Mouse (Mus musculus) forebrain, embryonic 13.5 days (tissue): ENCODE results near the gene Atp6v1g2. TPM values are rescaled to one million over a fixed set of nuclear protein-coding genes. Genes with fewer than 3 reads are reported as not detected.

Experiments used
- ATAC-seq: fragments of 200-750 bp; cut with Nextera tagmentation; 2 replicates; pipeline ENCODE4 v1.8.0; 2017
- H3K27ac ChIP-seq: fragments of 300-500 bp; sonication (generic); 2 replicates; pipeline ENCODE4 v1.5.1; 2015; ENCODE audit warnings: inconsistent platforms, mild to moderate bottlenecking, moderate library complexity
- H3K27me3 ChIP-seq: fragments of 300-500 bp; sonication (generic); 2 replicates; pipeline ENCODE4 v1.6.1; 2015; ENCODE audit warnings: mild to moderate bottlenecking, inconsistent platforms
- H3K36me3 ChIP-seq: fragments of 300-500 bp; sonication (generic); 2 replicates; pipeline ENCODE4 v1.6.1; 2015; ENCODE audit warnings: mild to moderate bottlenecking, inconsistent platforms; ENCODE audit not compliant: poor library complexity, severe bottlenecking
- H3K4me1 ChIP-seq: fragments of 300-500 bp; sonication (generic); 2 replicates; pipeline ENCODE4 v1.6.1; 2015; ENCODE audit warnings: inconsistent platforms
- H3K4me2 ChIP-seq: fragments of 300-500 bp; sonication (generic); 2 replicates; pipeline ENCODE4 v1.6.1; 2015; ENCODE audit warnings: inconsistent platforms, mild to moderate bottlenecking, moderate library complexity
- H3K4me3 ChIP-seq: fragments of 300-500 bp; sonication (generic); 2 replicates; pipeline ENCODE4 v1.5.1; 2015; ENCODE audit warnings: mild to moderate bottlenecking, inconsistent platforms
- H3K9ac ChIP-seq: fragments of 300-500 bp; sonication (generic); 2 replicates; pipeline ENCODE4 v1.6.1; 2015; ENCODE audit warnings: mild to moderate bottlenecking, inconsistent platforms
- H3K9me3 ChIP-seq: fragments of 300-500 bp; sonication (generic); replicated peaks from 2 replicates; pipeline ENCODE4 v1.6.1; 2016; ENCODE audit warnings: inconsistent platforms
- WGBS: fragments of 180-500 bp; shearing (Covaris S2); methylation state at CpG from one replicate; pipeline ENCODE4 v1.1.7; 2015; 5-methylcytosine and 5-hydroxymethylcytosine counted together
- polyA plus RNA-seq: library from polyadenylated mRNA; unstranded; fragments of >200 nt; fragmentation: Nextera tagmentation; extraction: Ambion mirVana; gene quantifications from 2 replicates; pipeline ENCODE4 v1.2.1, GENCODE M21; 2015

Gene Atp6v1g2
- polyA plus RNA-seq, 1 experiment from 2014 or later, result 20.8 TPM

DNA sequence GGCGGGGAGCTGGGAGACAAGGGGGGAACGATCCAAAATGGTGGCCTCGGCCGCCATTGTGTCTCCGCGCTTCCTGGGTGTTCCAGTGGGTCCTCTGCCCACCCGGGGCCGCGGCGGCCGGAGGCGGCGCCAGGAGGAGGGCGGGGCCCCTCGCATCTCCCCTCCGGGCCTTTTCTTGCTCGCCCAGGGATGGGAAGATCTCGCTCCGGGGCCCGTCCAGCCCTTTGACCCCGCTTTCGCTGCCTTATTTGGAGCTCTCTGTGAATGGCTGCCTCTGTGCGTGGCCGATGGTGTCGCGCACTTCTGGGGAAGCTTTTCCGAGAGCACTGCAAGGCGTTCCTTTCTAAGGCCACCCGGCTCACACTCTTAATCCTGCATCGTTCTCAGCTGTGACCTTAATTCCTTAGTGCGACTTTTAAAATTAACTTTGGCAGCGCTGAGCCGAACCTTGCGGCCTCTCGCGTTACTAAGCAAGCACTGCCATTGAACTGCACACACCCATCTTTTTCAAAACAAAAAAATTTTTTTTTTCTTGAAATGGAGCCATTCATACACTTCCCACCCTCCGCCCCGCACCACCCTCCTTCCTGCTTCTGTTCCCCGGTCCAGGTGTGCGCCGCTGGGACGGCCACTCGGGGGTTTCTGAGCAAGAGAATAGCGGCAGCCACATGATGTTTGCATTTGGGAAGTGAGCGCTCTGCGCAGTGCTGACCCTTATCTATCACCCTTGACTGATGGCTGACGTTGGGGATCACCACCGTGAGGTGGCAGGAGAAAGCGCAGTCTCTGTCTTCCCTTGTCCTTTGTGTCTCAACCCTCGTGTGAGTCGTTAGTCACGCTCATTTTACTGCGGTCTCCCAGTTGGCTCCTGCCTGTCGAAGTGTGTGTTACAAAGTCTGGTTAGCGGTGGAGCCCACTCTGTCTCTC is 8.8 kb downstream of the Atp6v1g2 start:
- Histone ChIP-seq H3K4me2 (peak overlapping the region; percentile 97), H3K27me3 (no peaks in the 10 kb centered on the region), H3K27ac (peak overlapping the region; percentile 99), H3K36me3 (peaks cover 43% of the 10 kb centered on the region), H3K9ac (peak overlapping the region; percentile 100), H3K4me3 (peak overlapping the region; percentile 99), H3K9me3 (no peaks in the 10 kb centered on the region), H3K4me1 (peaks cover 51% of the 10 kb centered on the region)
- ATAC-seq, result peak; percentile 41
- under 1% methylated on average over 51 of the region's 55 CpGs for WGBS

DNA sequence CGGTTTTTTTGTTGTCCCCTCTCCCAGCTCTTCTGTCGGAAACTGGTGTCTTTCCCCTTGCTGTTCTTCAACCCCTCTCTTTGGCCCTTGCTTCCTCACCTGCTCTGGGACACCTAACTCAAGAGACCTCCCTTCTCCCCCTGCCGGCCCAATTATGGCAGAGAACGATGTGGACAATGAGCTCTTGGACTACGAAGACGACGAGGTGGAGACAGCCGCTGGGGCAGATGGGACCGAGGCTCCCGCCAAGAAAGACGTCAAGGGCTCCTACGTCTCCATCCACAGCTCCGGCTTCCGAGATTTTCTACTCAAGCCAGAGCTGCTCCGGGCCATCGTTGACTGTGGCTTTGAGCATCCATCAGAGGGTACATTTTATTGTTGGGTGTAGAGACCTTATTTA is 9.6 kb downstream of the Atp6v1g2 start:
- peak overlapping the region; percentile 100 for H3K9ac ChIP-seq
- H3K27ac ChIP-seq, result peak overlapping the region; percentile 99
- peaks cover 51% of the 10 kb centered on the region for H3K36me3 ChIP-seq
- H3K9me3 ChIP-seq, result no peaks in the 10 kb centered on the region
- H3K4me1 ChIP-seq, result peaks cover 58% of the 10 kb centered on the region
- no peak for ATAC-seq
- 3% methylated on average over 16 of the region's 16 CpGs for WGBS
- H3K27me3 ChIP-seq, result no peaks in the 10 kb centered on the region
- peak overlapping the region; percentile 97 for H3K4me2 ChIP-seq
- H3K4me3 ChIP-seq, result peak overlapping the region; percentile 99

DNA sequence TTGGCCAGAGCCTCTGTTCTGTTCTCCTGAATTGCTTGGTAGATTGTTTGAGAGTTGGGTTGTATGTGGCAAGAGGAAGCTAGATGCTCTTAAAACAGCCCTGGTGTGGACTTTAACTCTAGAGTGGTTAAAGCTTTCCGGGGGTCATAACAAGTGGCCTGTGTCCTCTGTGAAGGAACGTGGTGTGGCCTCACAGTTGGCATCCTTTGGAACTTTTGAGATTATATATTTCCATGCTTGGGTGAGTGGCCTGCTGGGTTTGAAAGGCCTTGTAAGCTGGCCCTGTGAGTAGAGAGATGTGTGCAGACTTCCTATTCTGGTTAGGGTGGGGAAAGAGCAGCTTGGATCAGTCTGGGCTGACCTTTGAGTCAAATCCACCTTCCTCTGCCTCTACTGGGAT is 11.5 kb downstream of the Atp6v1g2 start:
- 77% methylated on average over 2 of the region's 2 CpGs for WGBS

DNA sequence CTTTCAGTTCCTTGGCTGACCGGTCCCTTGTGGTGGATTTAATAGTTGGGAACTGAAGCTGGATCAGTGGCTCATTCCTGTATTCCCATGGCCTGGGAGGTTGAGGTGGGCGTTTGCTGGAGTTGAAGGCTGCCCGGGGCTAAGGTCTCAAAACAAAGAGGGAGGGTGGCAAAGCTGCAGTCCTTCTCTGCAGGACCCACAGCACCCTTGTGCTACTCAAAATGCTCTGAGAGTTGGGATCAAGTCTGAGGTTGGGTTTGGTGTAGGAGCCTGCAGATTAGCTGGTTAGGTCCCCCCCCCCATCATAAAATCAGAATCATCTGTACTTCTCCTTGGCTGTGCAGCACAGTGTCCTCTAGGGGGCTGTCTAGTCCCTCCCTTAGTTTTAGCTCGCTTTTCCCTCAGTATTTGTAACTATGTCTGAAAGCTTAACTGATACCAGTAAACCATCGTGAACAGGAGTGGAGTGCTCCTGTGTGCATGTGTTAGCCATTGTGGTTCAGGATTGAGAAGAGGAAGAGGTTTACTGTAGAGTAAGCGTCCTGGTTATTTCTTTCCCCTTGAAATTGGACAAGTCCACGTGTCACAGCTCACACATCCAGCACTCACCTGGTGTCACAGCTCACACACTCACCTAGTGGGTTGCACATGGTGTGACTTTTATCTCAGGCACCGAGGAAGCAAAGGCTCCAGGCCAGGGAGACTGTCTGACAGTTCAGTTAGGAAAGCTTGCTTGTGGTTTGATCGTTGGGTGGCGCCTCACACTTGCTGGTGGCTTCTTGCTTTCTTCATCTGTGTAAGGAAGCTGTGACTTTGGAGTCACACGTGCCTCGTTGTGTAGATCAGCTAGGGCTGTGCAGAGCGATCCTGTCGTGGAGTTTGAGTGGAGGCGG is 12.5 kb downstream of the Atp6v1g2 start:
- Histone ChIP-seq H3K4me3 (peak overlapping the region; percentile 99), H3K9ac (peak overlapping the region; percentile 100)
- 82% methylated on average over 15 of the region's 15 CpGs for WGBS

More for the DNA sequence above, 11.5 kb downstream of the Atp6v1g2 start:
- no peak for ATAC-seq
- peak overlapping the region; percentile 97 for H3K4me2 ChIP-seq
- no peak overlapping the region for H3K27ac ChIP-seq
- peaks cover 58% of the 10 kb centered on the region for H3K4me1 ChIP-seq
- H3K9me3 ChIP-seq, result no peaks in the 10 kb centered on the region
- peak overlapping the region; percentile 99 for H3K4me3 ChIP-seq
- no peaks in the 10 kb centered on the region for H3K27me3 ChIP-seq
- H3K36me3 ChIP-seq, result peaks cover 71% of the 10 kb centered on the region
- H3K9ac ChIP-seq, result peak overlapping the region; percentile 100

DNA sequence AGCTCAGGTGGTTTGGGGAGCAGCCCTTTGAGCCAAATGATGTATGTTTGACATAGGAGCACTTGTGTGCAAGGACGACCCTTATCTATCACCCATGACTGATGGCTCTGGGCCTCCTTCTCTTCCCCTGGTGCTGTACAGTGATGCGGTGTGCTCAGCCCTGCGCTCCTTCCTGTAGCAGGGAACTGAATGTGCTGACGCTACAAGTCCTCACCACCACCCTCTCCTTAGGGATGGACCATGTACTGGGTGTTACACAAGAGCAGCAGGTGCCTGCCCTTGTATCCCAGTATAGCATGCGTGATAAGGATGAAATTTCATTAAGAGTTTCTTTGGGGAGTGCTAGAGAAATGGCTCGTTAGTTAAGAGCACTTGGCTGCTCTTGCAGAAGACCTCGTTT is 13.7 kb downstream of the Atp6v1g2 start:
- H3K36me3 ChIP-seq, result peaks cover 91% of the 10 kb centered on the region
- peak overlapping the region; percentile 1; the same call in 1 of the 2 replicates for H3K9ac ChIP-seq
- no peaks in the 10 kb centered on the region for H3K9me3 ChIP-seq
- H3K4me2 ChIP-seq, result no peak overlapping the region
- peaks cover 48% of the 10 kb centered on the region for H3K4me1 ChIP-seq
- H3K27ac ChIP-seq, result no peak overlapping the region
- WGBS, result 81% methylated on average over 7 of the region's 7 CpGs
- ATAC-seq, result no peak
- H3K27me3 ChIP-seq, result no peaks in the 10 kb centered on the region
- H3K4me3 ChIP-seq, result no peak overlapping the region

More for the DNA sequence above, 12.5 kb downstream of the Atp6v1g2 start:
- Histone ChIP-seq H3K36me3 (peaks cover 80% of the 10 kb centered on the region), H3K27me3 (no peaks in the 10 kb centered on the region), H3K4me1 (peaks cover 49% of the 10 kb centered on the region), H3K4me2 (peak overlapping the region; percentile 97), H3K27ac (no peak overlapping the region; the same call in 1 of the 2 replicates), H3K9me3 (no peaks in the 10 kb centered on the region)
- no peak for ATAC-seq

DNA sequence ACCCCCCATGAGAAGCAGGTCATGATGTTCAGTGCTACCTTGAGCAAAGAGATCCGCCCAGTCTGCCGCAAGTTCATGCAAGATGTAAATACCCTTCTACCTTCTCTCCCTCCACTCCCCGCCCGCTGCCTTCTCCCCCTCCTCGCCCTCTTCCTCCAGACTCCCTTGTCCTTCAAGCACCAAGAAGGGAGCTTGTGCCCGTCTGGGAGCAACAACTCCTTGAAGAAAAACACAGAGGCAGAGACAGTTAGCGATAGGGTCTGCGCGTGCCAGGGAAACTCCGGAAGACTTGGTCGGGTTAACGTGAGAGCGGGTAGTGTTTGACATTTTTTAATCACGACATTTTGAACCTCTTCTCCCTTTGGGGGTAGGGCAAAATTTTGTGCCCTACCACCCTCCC is 15.5 kb downstream of the Atp6v1g2 start:
- Histone ChIP-seq H3K27ac (no peak overlapping the region), H3K27me3 (no peaks in the 10 kb centered on the region), H3K4me1 (peaks cover 40% of the 10 kb centered on the region), H3K9me3 (no peaks in the 10 kb centered on the region), H3K36me3 (peaks cover 99% of the 10 kb centered on the region), H3K4me2 (no peak overlapping the region), H3K9ac (no peak overlapping the region), H3K4me3 (no peak overlapping the region)
- WGBS, result 86% methylated on average over 14 of the region's 14 CpGs
- no peak for ATAC-seq

DNA sequence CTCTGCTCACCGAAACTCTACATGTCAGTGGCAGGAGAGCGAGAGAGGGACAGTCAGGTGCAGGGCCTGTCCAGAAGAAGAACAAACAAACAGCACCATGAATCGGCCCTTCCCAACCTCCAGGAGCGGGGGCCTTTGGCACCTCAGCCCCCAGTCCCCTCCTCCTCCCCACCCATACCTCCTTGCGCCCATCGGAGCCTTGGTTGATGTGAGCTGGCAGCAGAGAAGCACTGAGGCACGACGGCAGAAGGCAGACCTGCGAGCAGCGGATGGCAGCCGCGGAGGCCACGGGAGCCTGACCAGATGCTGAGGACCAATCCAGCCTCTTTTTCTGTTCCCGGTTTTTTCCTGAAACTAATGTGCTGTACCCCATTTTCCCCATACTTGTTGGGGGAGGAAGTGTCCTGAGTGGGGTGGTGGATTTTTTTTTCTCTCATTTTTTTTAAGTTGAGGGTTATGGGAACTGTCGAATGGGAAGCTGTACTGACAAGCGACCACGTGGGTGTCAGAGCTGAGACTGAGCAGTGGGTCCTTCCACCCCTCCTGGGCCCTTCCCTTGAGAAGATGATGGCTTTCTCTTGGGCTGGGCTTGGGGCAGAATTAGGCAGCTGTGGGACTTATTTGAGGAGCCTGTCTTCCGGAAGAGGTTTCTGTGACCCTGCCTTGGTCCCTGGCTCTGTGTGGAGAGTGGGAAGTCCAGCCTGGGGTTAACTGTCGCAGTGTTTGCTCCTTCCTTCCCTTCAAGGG is 16.2 kb downstream of the Atp6v1g2 start:
- WGBS, result 90% methylated on average over 19 of the region's 19 CpGs
- no peak for ATAC-seq

DNA sequence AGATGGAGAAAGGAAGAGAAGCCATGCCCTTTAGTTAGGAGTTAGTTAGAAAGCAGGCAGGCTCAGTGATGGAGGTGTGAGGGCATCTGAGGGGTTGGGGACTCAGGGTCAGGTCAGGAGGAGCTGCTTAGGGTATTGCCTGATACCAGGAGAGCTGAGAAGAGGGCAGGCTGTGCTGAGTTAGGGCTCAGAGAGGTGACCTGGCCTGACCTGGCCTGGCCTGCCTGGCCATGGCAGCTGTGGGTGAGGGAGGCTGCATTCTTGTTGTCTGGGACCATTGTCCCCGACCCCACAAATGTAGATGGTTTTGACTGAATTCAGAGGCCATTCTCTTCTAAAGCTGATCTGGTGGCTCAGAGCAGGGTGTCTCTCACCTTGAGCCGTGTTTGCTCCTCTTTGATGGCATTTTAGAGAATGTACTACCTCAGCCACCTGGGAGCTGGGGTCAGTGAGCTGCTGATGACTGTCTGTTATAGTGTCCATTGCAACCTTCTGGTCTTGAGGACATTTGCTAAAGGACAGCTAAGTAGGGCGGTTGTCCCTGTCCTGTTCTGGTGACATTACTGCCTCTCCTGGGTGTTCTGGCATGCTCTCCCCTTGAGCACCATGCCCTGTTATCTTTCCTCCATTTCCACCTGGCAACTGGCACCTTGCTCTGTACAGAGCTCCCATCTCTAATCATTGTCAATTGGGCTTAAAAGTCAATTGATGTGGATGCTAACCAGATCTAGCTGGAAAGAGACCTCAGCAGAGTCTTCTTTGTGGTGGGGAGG is 17.1 kb downstream of the Atp6v1g2 start:
- no peak overlapping the region for H3K27ac ChIP-seq
- H3K4me3 ChIP-seq, result no peak overlapping the region
- H3K9me3 ChIP-seq, result no peaks in the 10 kb centered on the region
- H3K9ac ChIP-seq, result no peak overlapping the region
- H3K27me3 ChIP-seq, result no peaks in the 10 kb centered on the region
- H3K36me3 ChIP-seq, result peaks cover 92% of the 10 kb centered on the region
- peaks cover 25% of the 10 kb centered on the region for H3K4me1 ChIP-seq
- no peak overlapping the region for H3K4me2 ChIP-seq
- WGBS, result 94% methylated on average over 3 of the region's 3 CpGs
- ATAC-seq, result no peak

More for the DNA sequence above, 16.2 kb downstream of the Atp6v1g2 start:
- Histone ChIP-seq H3K36me3 (peaks cover 99% of the 10 kb centered on the region), H3K27me3 (no peaks in the 10 kb centered on the region), H3K9me3 (no peaks in the 10 kb centered on the region), H3K27ac (no peak overlapping the region), H3K9ac (no peak overlapping the region), H3K4me2 (no peak overlapping the region), H3K4me3 (no peak overlapping the region), H3K4me1 (peaks cover 34% of the 10 kb centered on the region)

DNA sequence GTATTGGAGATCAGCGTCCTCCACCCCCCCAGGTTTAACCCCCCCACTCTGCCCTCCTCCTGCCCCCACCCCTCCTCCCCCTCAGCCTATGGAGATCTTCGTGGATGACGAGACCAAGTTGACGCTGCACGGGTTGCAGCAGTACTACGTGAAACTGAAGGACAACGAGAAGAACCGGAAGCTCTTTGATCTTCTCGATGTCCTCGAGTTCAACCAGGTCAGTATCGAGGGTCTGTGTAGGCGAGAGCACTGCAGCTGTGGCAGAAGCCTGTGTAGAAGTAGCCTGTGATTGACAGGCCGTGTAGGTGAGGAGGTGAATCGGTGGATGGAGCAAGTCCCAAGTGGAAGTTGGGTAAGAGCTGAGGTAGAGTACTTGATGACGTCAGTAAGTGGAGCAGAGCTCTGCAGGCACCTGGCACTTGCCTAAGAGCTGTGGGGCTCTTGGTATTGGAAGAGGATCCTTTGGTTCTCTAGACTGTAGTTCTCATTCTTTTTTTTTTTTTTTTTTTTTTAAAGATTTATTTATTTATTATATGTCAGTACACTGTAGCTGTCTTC is 17.8 kb downstream of the Atp6v1g2 start:
- no peak overlapping the region for H3K4me3 ChIP-seq
- H3K4me2 ChIP-seq, result no peak overlapping the region
- peaks cover 18% of the 10 kb centered on the region for H3K4me1 ChIP-seq
- H3K36me3 ChIP-seq, result peaks cover 85% of the 10 kb centered on the region
- H3K27me3 ChIP-seq, result no peaks in the 10 kb centered on the region
- no peak overlapping the region for H3K9ac ChIP-seq
- ATAC-seq, result no peak
- 87% methylated on average over 15 of the region's 15 CpGs for WGBS
- H3K27ac ChIP-seq, result no peak overlapping the region
- no peaks in the 10 kb centered on the region for H3K9me3 ChIP-seq

DNA sequence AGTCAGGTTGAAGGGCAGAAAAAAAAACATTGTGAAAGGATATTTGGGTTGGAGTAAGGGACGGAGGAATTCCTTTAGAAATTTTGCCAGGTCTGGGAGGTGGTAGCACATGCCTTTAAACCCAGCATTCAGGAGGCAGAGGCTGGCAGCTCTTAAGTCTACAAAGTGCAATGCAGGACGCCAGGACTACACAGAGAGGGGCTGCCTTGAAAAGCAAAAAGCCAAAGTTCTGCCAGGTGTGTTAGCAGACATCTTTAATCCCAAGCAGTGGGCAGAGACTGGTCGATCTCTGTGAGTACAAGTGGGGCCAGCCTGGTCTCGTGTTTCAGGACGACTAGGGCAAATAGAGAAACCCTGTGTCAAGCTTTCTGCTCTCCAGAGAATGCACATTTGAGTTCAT is 18.5 kb downstream of the Atp6v1g2 start:
- WGBS, result 83% methylated on average over 5 of the region's 5 CpGs
- no peak for ATAC-seq
- H3K9ac ChIP-seq, result no peak overlapping the region
- H3K9me3 ChIP-seq, result no peaks in the 10 kb centered on the region
- no peaks in the 10 kb centered on the region for H3K27me3 ChIP-seq
- H3K4me2 ChIP-seq, result no peak overlapping the region
- peaks cover 10% of the 10 kb centered on the region; the same call in 1 of the 2 replicates for H3K4me1 ChIP-seq
- no peak overlapping the region for H3K27ac ChIP-seq
- no peak overlapping the region for H3K4me3 ChIP-seq
- peaks cover 77% of the 10 kb centered on the region for H3K36me3 ChIP-seq
